Mouse (Mus musculus) midbrain, embryonic 15.5 days (tissue): ENCODE measurements at regions not wholly inside any gene's neighbourhood (a gene's known extent, or its start where the extent isn't known, plus 50 kb on each side); places are given as distances from the start of the nearest gene placed in this dataset.
A peak's percentile ranks its signal among the peaks of the same experiment; 100 is the strongest.

ENCODE experiments used
- ATAC-seq: fragments of 200-750 bp; cut with Nextera tagmentation; replicated peaks from 2 replicates; pipeline ENCODE4 v1.8.0; 2017; ENCODE audit warnings: moderate TSS enrichment
- H3K27ac ChIP-seq: fragments of 300-500 bp; sonication (generic); 2 replicates; pipeline ENCODE4 v1.5.1; 2015; ENCODE audit warnings: mild to moderate bottlenecking, inconsistent platforms
- H3K27me3 ChIP-seq: fragments of 300-500 bp; sonication (generic); replicated peaks from 2 replicates; pipeline ENCODE4 v1.6.1; 2015; ENCODE audit warnings: inconsistent platforms
- H3K36me3 ChIP-seq: fragments of 300-500 bp; sonication (generic); replicated peaks from 2 replicates; pipeline ENCODE4 v1.6.1; 2015; ENCODE audit warnings: inconsistent platforms
- H3K4me1 ChIP-seq: fragments of 300-500 bp; sonication (generic); 2 replicates; pipeline ENCODE4 v1.6.1; 2015; ENCODE audit warnings: inconsistent platforms
- H3K4me2 ChIP-seq: fragments of 300-500 bp; sonication (generic); 2 replicates; pipeline ENCODE4 v1.6.1; 2015; ENCODE audit warnings: inconsistent platforms, mild to moderate bottlenecking, moderate library complexity
- H3K4me3 ChIP-seq: fragments of 300-500 bp; sonication (generic); 2 replicates; pipeline ENCODE4 v1.5.1; 2015; ENCODE audit warnings: mild to moderate bottlenecking, inconsistent platforms
- H3K9ac ChIP-seq: fragments of 300-500 bp; sonication (generic); 2 replicates; pipeline ENCODE4 v1.6.1; 2015; ENCODE audit warnings: mild to moderate bottlenecking, inconsistent platforms
- H3K9me3 ChIP-seq: fragments of 300-500 bp; sonication (generic); 2 replicates; pipeline ENCODE4 v1.6.1; 2016; ENCODE audit warnings: inconsistent platforms
- WGBS: fragments of 180-500 bp; shearing (Covaris S2); methylation state at CpG from one replicate; pipeline ENCODE4 v1.1.7; 2015; ENCODE audit warnings: mixed read lengths; 5-methylcytosine and 5-hydroxymethylcytosine counted together

GRCm38 (mm10) chr2:147905759-147906740 lies 140.7 kb downstream of the Foxa2 start:
- Histone ChIP-seq H3K9ac (no peak overlapping the region), H3K27ac (no peak overlapping the region), H3K4me1 (peaks cover 15% of the 10 kb centered on the region), H3K4me3 (no peak overlapping the region), H3K4me2 (no peak overlapping the region), H3K36me3 (no peaks in the 10 kb centered on the region), H3K27me3 (peaks cover 42% of the 10 kb centered on the region), H3K9me3 (no peaks in the 10 kb centered on the region)
- 9% methylated on average over 19 of the region's 19 CpGs for WGBS
- ATAC-seq = peak; percentile 65

GRCm38 (mm10) chr2:147905118-147905517 lies 141.7 kb downstream of the Foxa2 start:
- H3K9ac ChIP-seq = no peak overlapping the region
- peaks cover 38% of the 10 kb centered on the region for H3K27me3 ChIP-seq
- H3K4me2 ChIP-seq = no peak overlapping the region
- no peaks in the 10 kb centered on the region for H3K9me3 ChIP-seq
- H3K27ac ChIP-seq = no peak overlapping the region
- no peak for ATAC-seq
- 18% methylated on average over 3 of the region's 3 CpGs for WGBS
- H3K4me1 ChIP-seq = peaks cover 15% of the 10 kb centered on the region
- H3K36me3 ChIP-seq = no peaks in the 10 kb centered on the region
- H3K4me3 ChIP-seq = no peak overlapping the region

- Histone ChIP-seq H3K27ac (no peak overlapping the region), H3K9me3 (no peaks in the 10 kb centered on the region), H3K4me3 (no peak overlapping the region), H3K4me1 (no peaks in the 10 kb centered on the region), H3K27me3 (peaks cover 20% of the 10 kb centered on the region), H3K4me2 (no peak overlapping the region), H3K36me3 (no peaks in the 10 kb centered on the region), H3K9ac (no peak overlapping the region)
- ATAC-seq = no peak
- WGBS = 93% methylated on average over 1 of the region's 1 CpGs
Observed at GRCm38 (mm10) chr2:147899236-147899635, 147.5 kb downstream of the Foxa2 start.

- no peak for ATAC-seq
- Histone ChIP-seq H3K9me3 (no peaks in the 10 kb centered on the region), H3K27ac (no peak overlapping the region), H3K4me1 (no peaks in the 10 kb centered on the region), H3K27me3 (no peaks in the 10 kb centered on the region), H3K36me3 (no peaks in the 10 kb centered on the region), H3K4me3 (no peak overlapping the region), H3K9ac (no peak overlapping the region), H3K4me2 (no peak overlapping the region)
- WGBS = 0% methylated on average over 1 of the region's 1 CpGs
Observed at GRCm38 (mm10) chr2:147895691-147896090, 151.1 kb downstream of the Foxa2 start.

- Histone ChIP-seq H3K4me1 (no peaks in the 10 kb centered on the region), H3K27ac (no peak overlapping the region), H3K9ac (no peak overlapping the region), H3K9me3 (no peaks in the 10 kb centered on the region), H3K4me3 (no peak overlapping the region), H3K4me2 (no peak overlapping the region), H3K36me3 (no peaks in the 10 kb centered on the region), H3K27me3 (no peaks in the 10 kb centered on the region)
- no peak for ATAC-seq
- 15% methylated on average over 1 of the region's 1 CpGs for WGBS
Observed at GRCm38 (mm10) chr2:147894213-147894612, 152.6 kb downstream of the Foxa2 start.

- no peak for ATAC-seq
- 47% methylated on average over 6 of the region's 6 CpGs for WGBS
- H3K27me3 ChIP-seq = no peaks in the 10 kb centered on the region
- no peak overlapping the region for H3K27ac ChIP-seq
- no peak overlapping the region for H3K4me2 ChIP-seq
- H3K9ac ChIP-seq = no peak overlapping the region
- H3K36me3 ChIP-seq = no peaks in the 10 kb centered on the region
- no peaks in the 10 kb centered on the region for H3K9me3 ChIP-seq
- no peak overlapping the region for H3K4me3 ChIP-seq
- H3K4me1 ChIP-seq = no peaks in the 10 kb centered on the region
Observed at GRCm38 (mm10) chr2:147886191-147886590, 160.6 kb downstream of the Foxa2 start.

GRCm38 (mm10) chr2:147877907-147878306 lies 168.9 kb downstream of the Foxa2 start:
- 9% methylated on average over 13 of the region's 13 CpGs for WGBS
- H3K4me3 ChIP-seq = no peak overlapping the region
- H3K27ac ChIP-seq = peak overlapping the region; percentile 40
- peaks cover 8% of the 10 kb centered on the region; the same call in 1 of the 2 replicates for H3K27me3 ChIP-seq
- H3K36me3 ChIP-seq = no peaks in the 10 kb centered on the region
- peak; percentile 66 for ATAC-seq
- H3K9ac ChIP-seq = no peak overlapping the region
- peaks cover 23% of the 10 kb centered on the region for H3K4me1 ChIP-seq
- H3K4me2 ChIP-seq = peak overlapping the region; percentile 50; the same call in 1 of the 2 replicates
- H3K9me3 ChIP-seq = no peaks in the 10 kb centered on the region

- Histone ChIP-seq H3K4me3 (peak overlapping the region; percentile 36), H3K36me3 (no peaks in the 10 kb centered on the region), H3K9me3 (no peaks in the 10 kb centered on the region), H3K27me3 (peaks cover 8% of the 10 kb centered on the region; the same call in 1 of the 2 replicates), H3K9ac (peak overlapping the region; percentile 38; the same call in 1 of the 2 replicates), H3K27ac (peak overlapping the region; percentile 40), H3K4me1 (peaks cover 23% of the 10 kb centered on the region), H3K4me2 (peak overlapping the region; percentile 50)
- peak; percentile 53; the same call in 1 of the 2 replicates for ATAC-seq
- WGBS = 2% methylated on average over 4 of the region's 4 CpGs
Observed at GRCm38 (mm10) chr2:147877543-147877904, 169.2 kb downstream of the Foxa2 start.

GRCm38 (mm10) chr2:147876708-147877542 lies 169.8 kb downstream of the Foxa2 start:
- Histone ChIP-seq H3K4me1 (peaks cover 23% of the 10 kb centered on the region), H3K9ac (peak overlapping the region; percentile 38), H3K4me3 (peak overlapping the region; percentile 36), H3K9me3 (no peaks in the 10 kb centered on the region), H3K4me2 (peak overlapping the region; percentile 50), H3K27me3 (peaks cover 8% of the 10 kb centered on the region; the same call in 1 of the 2 replicates), H3K36me3 (no peaks in the 10 kb centered on the region), H3K27ac (peak overlapping the region; percentile 40)
- peak; percentile 75 for ATAC-seq
- 2% methylated on average over 19 of the region's 19 CpGs for WGBS

GRCm38 (mm10) chr2:147872972-147873371 lies 173.8 kb downstream of the Foxa2 start:
- Histone ChIP-seq H3K36me3 (no peaks in the 10 kb centered on the region), H3K9me3 (no peaks in the 10 kb centered on the region), H3K27me3 (peaks cover 4% of the 10 kb centered on the region; the same call in 1 of the 2 replicates), H3K27ac (no peak overlapping the region), H3K4me2 (no peak overlapping the region), H3K9ac (no peak overlapping the region), H3K4me1 (peaks cover 22% of the 10 kb centered on the region), H3K4me3 (no peak overlapping the region)
- no peak for ATAC-seq
- 85% methylated on average over 3 of the region's 3 CpGs for WGBS

GRCm38 (mm10) chr2:147851186-147851802 lies 195.5 kb downstream of the Foxa2 start:
- no peak overlapping the region for H3K27ac ChIP-seq
- H3K4me1 ChIP-seq = no peaks in the 10 kb centered on the region
- no peak for ATAC-seq
- WGBS = 80% methylated on average over 6 of the region's 6 CpGs
- H3K4me3 ChIP-seq = no peak overlapping the region
- H3K4me2 ChIP-seq = no peak overlapping the region
- no peaks in the 10 kb centered on the region for H3K36me3 ChIP-seq
- 0 out of 2 replicates have a peak, but pooled peaks cover 1% of the 10 kb centered on the region for H3K27me3 ChIP-seq
- no peak overlapping the region for H3K9ac ChIP-seq
- H3K9me3 ChIP-seq = no peaks in the 10 kb centered on the region
